10 mouse cellular contexts compared by ENCODE assay signal in the genomic region with DNA sequence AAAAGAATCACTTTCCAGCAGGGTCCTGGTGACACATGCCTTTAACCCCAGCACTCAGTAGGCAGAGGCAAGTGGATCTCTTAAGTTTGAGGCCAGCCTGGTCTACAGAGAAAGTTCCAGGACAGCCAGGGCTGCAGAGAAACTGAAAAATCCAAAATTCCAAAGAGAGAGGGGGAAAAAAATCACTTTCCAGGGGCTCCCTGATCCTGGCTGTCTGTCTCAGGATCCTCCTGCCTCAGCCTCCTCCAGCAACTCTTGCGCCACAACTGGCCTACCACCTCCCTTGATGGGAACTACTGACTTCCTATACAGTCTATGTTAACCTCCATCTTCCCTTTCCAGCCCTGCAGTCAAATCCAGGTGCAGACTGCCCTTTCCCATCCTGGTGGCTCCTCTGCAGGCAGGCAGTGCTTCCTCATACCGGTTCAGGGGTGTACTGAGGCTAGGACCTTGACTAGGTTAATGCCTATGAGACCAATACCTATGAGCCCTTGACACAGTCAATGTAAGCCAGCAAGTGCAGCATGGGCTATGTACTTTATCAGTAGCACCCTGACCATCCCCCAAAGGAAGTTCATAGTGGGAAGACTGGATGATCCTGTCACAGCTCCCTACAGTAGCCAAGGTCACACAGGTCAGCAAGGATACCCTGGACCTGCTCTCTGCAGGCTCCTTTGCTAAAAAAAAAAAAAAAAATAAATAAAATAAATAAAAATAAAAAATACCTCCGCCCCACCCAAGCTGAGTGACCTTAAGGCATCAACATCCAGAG. TPM values are rescaled to one million over a fixed set of nuclear protein-coding genes. Genes with fewer than 3 reads are reported as not detected.
DNase-seq lines count a peak whose midpoint lies in the region; ATAC-seq and TF ChIP-seq lines count a peak whose summit lies in the region.
"Had no signal": no experiment of that assay in that cellular context is flagged by ENCODE, and none has a peak within 500 bp of the region (broad histone marks: within the 10 kb centered on the region; RNA-seq: fewer than 3 reads in every experiment).

No protein-coding gene starts in this region.

- H3K36me3 ChIP-seq in hindbrain, embryonic 12.5 days, result peaks cover 14% of the 10 kb centered on the region
- no peaks in the 10 kb centered on the region for H3K36me3 ChIP-seq in hindbrain, postnatal 0 days (ENCODE audit: insufficient read depth, low read length)
- peaks cover 37% of the 10 kb centered on the region for H3K36me3 ChIP-seq in limb, embryonic 12.5 days

- no peaks in the 10 kb centered on the region; the same call in 1 of the 2 replicates for H3K27me3 ChIP-seq in hindbrain, embryonic 12.5 days
- H3K27me3 ChIP-seq in hindbrain, postnatal 0 days (ENCODE audit: insufficient read depth, low read length), result no peaks in the 10 kb centered on the region
- no peaks in the 10 kb centered on the region for H3K27me3 ChIP-seq in limb, embryonic 12.5 days

- DNase-seq in hindbrain, postnatal 0 days (ENCODE audit: low spot score), result no peak
- DNase-seq in A20 (ENCODE audit: low read depth, low spot score), result peak; percentile 25
- DNase-seq in R1 (ENCODE audit: low read depth, low spot score), result peak; percentile 22
- no peak for DNase-seq in gastrocnemius, adult 8-10 months (ENCODE audit: low spot score in 2 of 2)
- DNase-seq in gastrocnemius, postnatal 10 days, result no peak
- DNase-seq in ovary, postnatal 36 days (ENCODE audit: low spot score), result no peak
- DNase-seq: cerebellum, postnatal 10 days had no signal

- ATAC-seq in hindbrain, embryonic 12.5 days (ENCODE audit: low FRiP score), result no peak
- no peak for ATAC-seq in hindbrain, postnatal 0 days
- ATAC-seq in limb, embryonic 12.5 days (ENCODE audit: insufficient number of reproducible peaks, insufficient read depth, low FRiP score, low TSS enrichment, low read depth), result no peak

- peaks cover 14% of the 10 kb centered on the region for H3K4me1 ChIP-seq in hindbrain, embryonic 12.5 days
- H3K4me1 ChIP-seq in hindbrain, postnatal 0 days (ENCODE audit: insufficient read depth, low read length), result no peaks in the 10 kb centered on the region
- peaks cover 26% of the 10 kb centered on the region for H3K4me1 ChIP-seq in limb, embryonic 12.5 days (replicated peaks)

- 0 out of 2 replicates have a peak overlapping the region, but pooled peaks have one; percentile 55 for H3K27ac ChIP-seq in hindbrain, embryonic 12.5 days
- no peak overlapping the region for H3K27ac ChIP-seq in hindbrain, postnatal 0 days
- H3K27ac ChIP-seq in limb, embryonic 12.5 days, result peak overlapping the region; percentile 50; the same call in 1 of the 2 replicates
- H3K27ac ChIP-seq: heart, embryonic 10.5 days had no signal

- H3K4me2 ChIP-seq in hindbrain, embryonic 12.5 days (replicated peaks), result no peak overlapping the region
- H3K4me2 ChIP-seq in hindbrain, postnatal 0 days (ENCODE audit: low read depth, low read length), result no peak overlapping the region
- no peak overlapping the region for H3K4me2 ChIP-seq in limb, embryonic 12.5 days

- no peak for TF ChIP-seq CTCF in hindbrain, postnatal 0 days (IDR thresholded peaks at IDR 0.05; ENCODE audit: low read depth)

- no peaks in the 10 kb centered on the region for H3K9me3 ChIP-seq in hindbrain, embryonic 12.5 days (replicated peaks)
- no peaks in the 10 kb centered on the region for H3K9me3 ChIP-seq in hindbrain, postnatal 0 days (ENCODE audit: low read length)
- H3K9me3 ChIP-seq in limb, embryonic 12.5 days, result no peaks in the 10 kb centered on the region
- H3K9me3 ChIP-seq: heart, embryonic 10.5 days had no signal

- no peak overlapping the region for H3K9ac ChIP-seq in hindbrain, embryonic 12.5 days
- no peak overlapping the region for H3K9ac ChIP-seq in hindbrain, postnatal 0 days (replicated peaks; ENCODE audit: low read length)
- no peak overlapping the region for H3K9ac ChIP-seq in limb, embryonic 12.5 days (replicated peaks)

- no peak overlapping the region for H3K4me3 ChIP-seq in hindbrain, embryonic 12.5 days
- H3K4me3 ChIP-seq in hindbrain, postnatal 0 days (ENCODE audit: low read length), result no peak overlapping the region
- H3K4me3 ChIP-seq in limb, embryonic 12.5 days (replicated peaks), result no peak overlapping the region
- H3K4me3 ChIP-seq: heart, embryonic 10.5 days had no signal

- WGBS in hindbrain, embryonic 12.5 days, result 93% methylated on average over 3 of the region's 3 CpGs
- WGBS in hindbrain, postnatal 0 days, result 87% methylated on average over 3 of the region's 3 CpGs
- WGBS in limb, embryonic 12.5 days, result 94% methylated on average over 3 of the region's 3 CpGs

RNA-seq across cellular contexts. Expression of gene Zfp36l1, which starts 5.7 kb away (rescaled TPM):
- polyA plus RNA-seq in hindbrain, embryonic 12.5 days (2016; fragmentation: Nextera tagmentation; extraction: Ambion mirVana), result 87.2 and 92.3 TPM in 2 replicates
- total RNA-seq in hindbrain, postnatal 0 days (2014; rRNA removed), result 61.8 and 69.5 TPM in 2 replicates
- polyA plus RNA-seq in hindbrain, postnatal 0 days (2015; fragmentation: Nextera tagmentation; extraction: Ambion mirVana), result 64.6 and 65.9 TPM in 2 replicates
- 80.7 and 89.8 TPM in 2 replicates for polyA plus RNA-seq in limb, embryonic 12.5 days (2016; fragmentation: Nextera tagmentation; extraction: Ambion mirVana)
- total RNA-seq in gastrocnemius, adult 8-10 months (2022), result 10 to 100 TPM; 25.2 to 28.9 (median 27.2) TPM
- total RNA-seq in gastrocnemius, postnatal 10 days (2021), result 10 to 100 TPM; 80.4 to 90.5 TPM

Comparison
In these comparisons a context has a peak if more than half of its experiments do, and no peak if none do; other contexts are left out.
1. DNase-seq: peak in A20 (single experiment) and R1 (single experiment); none in hindbrain, postnatal 0 days (single experiment), gastrocnemius, adult 8-10 months (0 of 2), gastrocnemius, postnatal 10 days (single experiment) and ovary, postnatal 36 days (single experiment).